Mouse (Mus musculus) embryonic fibroblast, embryonic 13.5 days (primary cell): ENCODE measurements around the gene Cd59a.

ENCODE experiments used
- CTCF ChIP-seq: IDR thresholded peaks from 2 replicates; pipeline ENCODE4 v1.5.1; 2011; ENCODE audit warnings: mild to moderate bottlenecking, control low read depth, low read length, moderate library complexity, borderline replicate concordance; ENCODE audit not compliant: insufficient read depth
- POLR2A ChIP-seq: IDR thresholded peaks from 2 replicates; pipeline ENCODE4 v1.6.1; 2011; ENCODE audit warnings: low read depth, mild to moderate bottlenecking, control low read depth, low read length, moderate library complexity

GRCm38 (mm10) chr2:104062665-104063064, 32.9 kb upstream of the Cd59a start:
- no peak for TF ChIP-seq CTCF
- TF ChIP-seq POLR2A: no peak
